Mouse (Mus musculus) liver, embryonic 14.5 days (tissue): ENCODE measurements around the gene Pet100.

ENCODE experiments used
- CTCF ChIP-seq: IDR thresholded peaks from 2 replicates; pipeline ENCODE4 v1.5.1; 2016; ENCODE audit warnings: antibody characterized with exemption, low read depth, control low read depth
- EP300 ChIP-seq: IDR thresholded peaks from 2 replicates; pipeline ENCODE4 v1.6.1; 2016; ENCODE audit warnings: antibody characterized with exemption, low read depth

- TF ChIP-seq CTCF, result no peak
- no peak for TF ChIP-seq EP300
These were observed 25.6 kb downstream of the Pet100 start for GRCm38 (mm10) chr8:3646824-3647531.
